Mouse (Mus musculus): ENCODE data around the gene Gtf2a2.

DNA sequence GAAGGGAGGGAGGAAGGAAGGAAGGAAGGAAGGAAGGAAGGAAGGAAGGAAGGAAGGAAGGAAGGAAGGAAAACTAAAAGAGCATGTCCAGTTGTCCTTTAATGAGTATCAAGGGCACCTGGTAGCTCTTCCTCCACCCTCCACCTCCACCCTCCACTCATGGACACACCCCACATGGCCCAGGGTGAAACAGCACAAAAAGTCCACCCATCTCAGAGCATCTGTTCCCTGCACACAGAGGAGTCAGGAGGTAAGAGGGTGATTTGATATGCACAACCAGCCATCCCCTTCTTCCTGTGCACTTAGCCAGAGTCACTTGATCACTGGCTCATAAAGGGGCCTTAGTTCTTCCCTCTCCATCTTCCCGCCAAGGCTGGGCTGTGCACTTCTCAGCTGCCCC lies 30.6 kb downstream of the Gtf2a2 start:
- TF ChIP-seq USF1 (IDR thresholded peaks at IDR 0.05; ENCODE audit: low read depth, low read length) = no peak
- no peak for TF ChIP-seq EP300 (IDR thresholded peaks at IDR 0.05; ENCODE audit: low read depth in 1 of 2, low read length in 2 of 2)
- TF ChIP-seq KAT2A (conservative IDR thresholded peaks at IDR 0.05; ENCODE audit: low read depth, low read length) = no peak
- TF ChIP-seq E2F4 (IDR thresholded peaks at IDR 0.05; ENCODE audit: borderline replicate concordance, low read depth, low read length) = no peak
- no peak for TF ChIP-seq ZKSCAN1 (IDR thresholded peaks at IDR 0.05; ENCODE audit: low read depth, low read length)
